Mouse (Mus musculus) layer of hippocampus, postnatal 14 days (tissue): ENCODE data around the gene Hspa13. TPM values are rescaled to one million over a fixed set of nuclear protein-coding genes. Genes with fewer than 3 reads are reported as not detected.
A peak's percentile ranks its signal among the peaks of the same experiment; 100 is the strongest.

Source experiments
- DNase-seq, 2 experiments: peaks; one replicate each; pipeline ENCODE4 v3.0.0; 2021 to 2022; ENCODE audit warnings: low spot score in 2 of 2, mixed read lengths in 1 of 2
- long read RNA-seq, 2 experiments: library from polyadenylated mRNA; stranded (forward); transcript quantifications; one replicate each; pipeline ENCODE4 v2.0.0; 2021
- microRNA-seq, 2 experiments: library from miRNA; unstranded; fragments of <30 nt; microRNA quantifications; one replicate each; pipeline ENCODE4 v1.2.0; 2021
- total RNA-seq, 2 experiments: library from RNA; stranded (reverse); gene quantifications; 2 replicates each; pipeline ENCODE4 v1.2.3; 2021

The Hspa13 gene
- 10 to 100 TPM; 34.8 to 37.3 TPM for total RNA-seq
- long read RNA-seq, experiment 1, full-length matches to known transcripts, result 20 of 35 reads
- long read RNA-seq, experiment 1, partial matches to known transcripts, result 3 of 35 reads
- long read RNA-seq, experiment 1, other reads (novel, unspliced or antisense), result 12 of 35 reads
- long read RNA-seq, experiment 2, full-length matches to known transcripts, result 17 of 28 reads
- long read RNA-seq, experiment 2, partial matches to known transcripts, result 1 of 28 reads
- long read RNA-seq, experiment 2, other reads (novel, unspliced or antisense), result 10 of 28 reads

GRCm38 (mm10) chr16:75766388-75767249 is at the start of gene Hspa13:
TSS of gene Hspa13 (minus strand) at chr16:75767104.
- peak; percentile 97 to 99 for DNase-seq

- DNase-seq, result peak in 1 of 2 experiments; percentile 43
Measured at GRCm38 (mm10) chr16:75779271-75779670, 12.4 kb upstream of the Hspa13 start.

GRCm38 (mm10) chr16:75773222-75773621 is 6.3 kb upstream of the Hspa13 start:
- peak; percentile 9 to 28 for DNase-seq

- DNase-seq, result no peak
Measured at GRCm38 (mm10) chr16:75767250-75768002, 522 bp upstream of the Hspa13 start.

GRCm38 (mm10) chr16:75752876-75753275 is 14.0 kb downstream of the Hspa13 start:
- no peak for DNase-seq

- no peak for DNase-seq
Measured at GRCm38 (mm10) chr16:75750103-75750502, 16.8 kb downstream of the Hspa13 start.

GRCm38 (mm10) chr16:75748926-75749325 is 18.0 kb downstream of the Hspa13 start:
- DNase-seq, result no peak

- no peak for DNase-seq
Measured at GRCm38 (mm10) chr16:75744014-75744413, 22.9 kb downstream of the Hspa13 start.

GRCm38 (mm10) chr16:75717405-75718173 is 49.3 kb downstream of the Hspa13 start:
- DNase-seq, result no peak

GRCm38 (mm10) chr16:75696176-75696575 is 70.7 kb downstream of the Hspa13 start:
- DNase-seq, result peak; percentile 6 to 42

Small RNA genes within 50 kb of the gene (microRNA-seq; reads per million reads assigned to microRNA genes)
- gene Gm22923, result 0 reads per million in 2 experiments

Other genes with a start within 250 kb of the Hspa13 start
- gene Lipi, start 181.0 kb downstream of the Hspa13 start, total RNA-seq, result under 1 TPM; 0.19 to 0.39 TPM
- gene Rbm11, start 174.3 kb downstream of the Hspa13 start, total RNA-seq, result 1 to 10 TPM; 6.0 to 7.0 TPM